Mouse (Mus musculus): ENCODE measurements around the gene Pam.
A peak's percentile ranks its signal among the peaks of the same experiment; 100 is the strongest.

DNA sequence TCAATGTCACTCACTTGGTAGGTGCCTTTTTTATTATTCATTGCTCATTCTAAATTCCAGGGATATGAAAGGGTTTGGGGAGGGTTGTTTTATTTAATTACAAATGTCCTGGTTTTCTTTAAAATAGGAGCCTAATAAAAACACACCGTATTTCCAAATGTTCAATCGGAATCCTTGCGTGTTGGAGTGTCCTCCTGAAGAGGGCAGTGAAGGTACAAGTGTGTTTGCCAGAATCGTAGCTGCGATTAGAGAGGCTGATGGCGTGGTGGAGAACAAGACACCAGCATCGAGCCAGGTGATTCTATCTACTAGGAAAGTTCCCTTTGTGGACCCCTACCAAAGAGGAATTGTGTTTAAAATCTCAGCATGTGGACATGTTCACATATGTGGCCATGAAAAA, 310.5 kb downstream of the Pam start:
- TF ChIP-seq CTCF (IDR thresholded peaks at IDR 0.05; ENCODE audit: low read depth) (peak; percentile 35), EP300 (optimal IDR thresholded peaks at IDR 0.05) (no peak)

All from stomach, postnatal 0 days (tissue).